Mouse (Mus musculus): ENCODE data around the gene Tnip1.

DNA sequence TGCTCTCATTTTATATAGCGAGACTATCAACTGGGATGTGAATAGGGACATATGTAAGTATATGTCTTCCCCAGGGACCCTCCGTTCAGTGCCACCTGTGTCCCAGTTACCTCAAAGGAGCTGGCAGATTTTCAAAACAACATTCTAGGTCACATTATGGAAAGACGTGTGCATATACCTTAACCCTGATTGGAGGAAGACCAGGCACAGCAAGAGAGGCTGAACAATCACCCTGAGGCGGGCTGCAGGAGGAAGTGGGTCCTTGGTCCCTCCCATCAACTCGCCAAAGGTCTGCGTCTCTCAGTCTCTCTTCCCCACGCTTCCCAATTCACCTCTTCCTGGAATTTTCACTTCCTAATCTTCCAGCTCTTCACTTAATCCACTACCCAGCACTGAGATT lies 5.8 kb downstream of the Tnip1 start:
- no peak for TF ChIP-seq POLR2A (IDR thresholded peaks at IDR 0.05; ENCODE audit: borderline replicate concordance, extremely low read depth, insufficient read depth, insufficient read length, poor library complexity, severe bottlenecking)
- TF ChIP-seq CTCF (IDR thresholded peaks at IDR 0.05; ENCODE audit: borderline replicate concordance, extremely low read depth, insufficient read depth, insufficient read length): no peak

Measured in brain, embryonic 14.5 days (tissue).